Mouse (Mus musculus): ENCODE data around the gene Srl. TPM values are rescaled to one million over a fixed set of nuclear protein-coding genes. Genes with fewer than 3 reads are reported as not detected.
"Not testable (repeated sequence)": the region's sequence is repeated elsewhere in the genome, so short reads cannot be mapped to it uniquely, and the experiment has no call there.

Srl gene
- polyA plus RNA-seq (2012; ENCODE audit: insufficient read depth, insufficient read length, low replicate concordance, missing spikeins), result not detected in 2 replicates

DNA sequence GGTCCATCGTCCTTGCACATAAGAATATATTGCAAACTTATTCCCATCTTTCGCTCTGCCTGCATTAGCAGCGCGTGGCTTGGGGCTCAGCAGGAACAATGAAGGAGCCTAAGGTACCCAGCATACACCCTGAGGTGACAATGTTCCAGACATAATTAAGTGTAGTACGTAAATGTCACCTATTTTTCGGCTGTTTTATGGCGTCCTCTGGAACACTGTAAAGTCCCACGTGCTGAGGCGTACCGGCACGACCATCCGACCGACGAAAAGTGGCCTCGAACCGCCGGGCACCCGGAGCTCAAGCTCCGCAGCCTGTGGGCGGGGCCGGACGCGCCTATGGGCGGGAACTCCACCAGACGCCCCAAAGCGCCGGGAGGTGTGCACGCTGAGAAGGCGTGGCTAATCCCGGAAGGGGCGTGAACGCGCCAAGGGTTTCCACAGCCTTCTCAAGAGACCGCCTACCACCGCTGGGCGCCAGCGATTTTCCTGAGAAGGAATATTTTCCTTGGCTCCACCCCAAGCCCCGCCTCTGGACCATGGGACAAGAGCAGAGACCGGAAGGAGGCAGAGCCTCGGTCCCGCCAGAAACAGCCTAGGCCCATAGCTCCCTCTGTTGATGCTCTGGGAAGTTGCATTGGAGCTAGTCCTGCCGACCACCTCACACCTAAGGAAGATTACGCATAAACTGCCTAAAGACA lies at the start of gene Srl:
Srl (minus strand) TSS at position 316 of the 698 bp plus-strand sequence.
- 1% methylated on average over 43 of the region's 43 CpGs for WGBS

DNA sequence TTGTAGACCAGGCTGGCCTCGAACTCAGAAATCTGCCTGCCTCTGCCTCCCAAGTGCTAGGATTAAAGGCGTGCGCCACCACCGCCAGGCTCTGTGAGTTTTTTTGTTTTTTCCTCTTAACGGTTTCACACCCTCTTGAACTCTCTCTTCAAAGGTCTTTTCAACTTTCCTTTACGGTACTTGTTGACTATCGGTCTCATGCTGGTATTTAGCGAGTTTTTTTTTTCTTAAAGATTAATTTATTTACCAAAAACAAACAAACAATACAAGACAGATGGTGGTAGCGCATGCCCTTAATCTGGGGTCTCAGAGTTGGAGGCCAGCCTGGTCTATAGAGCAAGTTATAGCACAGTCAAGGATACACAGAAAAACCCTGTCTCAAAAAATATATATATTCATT lies 48.6 kb upstream of the Srl start:
- H3K4me3 ChIP-seq (ENCODE audit: insufficient read depth, low read depth, low read length), result no peak overlapping the region
- TF ChIP-seq POLR2A (IDR thresholded peaks at IDR 0.05; ENCODE audit: insufficient read depth, low read depth, low read length) (no peak), CTCF (IDR thresholded peaks at IDR 0.05; ENCODE audit: insufficient read depth, low read depth, low read length) (no peak)
- WGBS, result 95% methylated on average over 9 of the region's 9 CpGs

More for the DNA sequence above, at the start of gene Srl:
- TF ChIP-seq POLR2A (IDR thresholded peaks at IDR 0.05; ENCODE audit: insufficient read depth, low read depth, low read length) (peak; percentile 48; the same call in 1 of the 2 replicates), CTCF (IDR thresholded peaks at IDR 0.05; ENCODE audit: insufficient read depth, low read depth, low read length) (peak; percentile 68)
- Histone ChIP-seq H3K4me1 (ENCODE audit: control insufficient read depth, insufficient read depth, low read length) (peaks cover 7% of the 10 kb centered on the region; the same call in 1 of the 2 replicates), H3K4me3 (ENCODE audit: insufficient read depth, low read depth, low read length) (peak within 1 kb of the TSS; percentile 56), H3K27ac (ENCODE audit: insufficient read depth, low read depth, low read length) (0 out of 2 replicates have a peak within 1 kb of the TSS, but pooled peaks have one; percentile 31)

DNA sequence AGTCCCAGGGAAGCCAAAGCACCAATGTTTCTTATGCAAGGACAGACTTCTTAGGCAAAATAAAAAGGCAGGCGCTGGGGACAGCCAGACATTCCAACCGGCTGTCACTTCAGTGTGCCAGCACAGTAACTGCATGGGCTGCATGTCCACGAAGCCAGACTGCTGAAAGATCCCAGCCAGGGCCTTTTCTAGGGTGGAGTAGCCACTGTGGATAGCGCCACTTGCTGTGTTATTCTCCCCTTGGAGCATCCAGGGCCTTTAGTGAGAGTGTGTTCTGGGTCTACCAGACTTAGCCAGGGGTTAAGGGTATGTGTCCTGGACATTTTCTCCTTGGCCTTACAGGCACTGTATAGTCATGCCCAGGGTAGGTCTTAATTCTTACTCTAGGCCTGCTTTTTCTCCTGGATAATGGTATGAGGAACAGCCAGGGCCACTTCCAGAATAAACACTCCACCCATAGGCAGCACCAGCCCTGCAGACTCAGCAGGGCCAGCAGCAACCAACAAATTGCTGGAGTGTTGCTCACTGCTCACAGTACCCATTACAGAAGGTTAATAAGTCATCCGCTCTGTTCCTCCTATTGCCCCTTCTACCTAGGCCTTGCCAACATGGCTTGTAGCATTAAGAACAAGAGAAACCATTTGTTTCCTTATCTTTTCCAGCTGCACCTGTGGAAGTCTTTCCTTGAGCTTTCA lies 46.0 kb upstream of the Srl start:
- WGBS, result 65% methylated on average over 5 of the region's 5 CpGs
- TF ChIP-seq CTCF (IDR thresholded peaks at IDR 0.05; ENCODE audit: insufficient read depth, low read depth, low read length) (no peak), POLR2A (IDR thresholded peaks at IDR 0.05; ENCODE audit: insufficient read depth, low read depth, low read length) (no peak)
- no peak overlapping the region for H3K27ac ChIP-seq (ENCODE audit: insufficient read depth, low read depth, low read length)
- H3K4me3 ChIP-seq (ENCODE audit: insufficient read depth, low read depth, low read length), result no peak overlapping the region
- peaks cover 6% of the 10 kb centered on the region; the same call in 1 of the 2 replicates for H3K4me1 ChIP-seq (ENCODE audit: control insufficient read depth, insufficient read depth, low read length)

More for the DNA sequence above, 48.6 kb upstream of the Srl start:
- Histone ChIP-seq H3K27ac (ENCODE audit: insufficient read depth, low read depth, low read length) (no peak overlapping the region), H3K4me1 (ENCODE audit: control insufficient read depth, insufficient read depth, low read length) (peaks cover 10% of the 10 kb centered on the region)

DNA sequence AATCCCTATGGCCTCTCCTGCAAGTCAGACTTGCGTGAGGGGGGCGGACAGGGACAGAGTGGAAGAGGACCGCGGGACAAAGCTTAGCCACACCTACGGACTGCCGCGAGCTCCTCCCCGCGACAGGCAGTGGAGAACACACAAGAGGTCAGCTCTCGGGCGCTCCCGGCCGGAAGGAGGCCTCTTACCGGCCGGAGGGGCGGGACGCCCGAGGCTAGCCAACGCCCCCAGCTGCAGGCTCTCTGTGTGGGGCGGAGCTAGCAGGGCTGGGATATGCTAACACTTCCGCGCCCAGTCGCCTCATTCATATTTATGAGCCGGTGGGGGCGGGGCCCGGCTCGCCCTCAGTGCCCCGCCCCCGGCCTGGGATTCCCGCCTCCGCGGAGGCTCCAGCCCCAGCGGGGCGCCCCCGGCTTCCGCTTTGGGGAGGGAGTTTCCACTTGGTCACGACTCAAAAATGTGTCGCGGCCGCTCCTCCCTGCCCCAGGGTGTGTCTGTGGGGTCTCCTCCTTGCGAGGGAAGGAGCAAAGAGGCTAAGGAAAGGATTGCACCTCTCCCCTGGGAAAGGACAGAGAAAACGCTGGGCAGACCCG lies 45.0 kb upstream of the Srl start:
- no peak overlapping the region for H3K27ac ChIP-seq (ENCODE audit: insufficient read depth, low read depth, low read length)
- H3K4me1 ChIP-seq (ENCODE audit: control insufficient read depth, insufficient read depth, low read length), result peaks cover 6% of the 10 kb centered on the region; the same call in 1 of the 2 replicates
- WGBS, result under 1% methylated on average over 43 of the region's 43 CpGs
- peak overlapping the region; percentile 60 for H3K4me3 ChIP-seq (ENCODE audit: insufficient read depth, low read depth, low read length)
- TF ChIP-seq CTCF (IDR thresholded peaks at IDR 0.05; ENCODE audit: insufficient read depth, low read depth, low read length) (no peak), POLR2A (IDR thresholded peaks at IDR 0.05; ENCODE audit: insufficient read depth, low read depth, low read length) (no peak)

DNA sequence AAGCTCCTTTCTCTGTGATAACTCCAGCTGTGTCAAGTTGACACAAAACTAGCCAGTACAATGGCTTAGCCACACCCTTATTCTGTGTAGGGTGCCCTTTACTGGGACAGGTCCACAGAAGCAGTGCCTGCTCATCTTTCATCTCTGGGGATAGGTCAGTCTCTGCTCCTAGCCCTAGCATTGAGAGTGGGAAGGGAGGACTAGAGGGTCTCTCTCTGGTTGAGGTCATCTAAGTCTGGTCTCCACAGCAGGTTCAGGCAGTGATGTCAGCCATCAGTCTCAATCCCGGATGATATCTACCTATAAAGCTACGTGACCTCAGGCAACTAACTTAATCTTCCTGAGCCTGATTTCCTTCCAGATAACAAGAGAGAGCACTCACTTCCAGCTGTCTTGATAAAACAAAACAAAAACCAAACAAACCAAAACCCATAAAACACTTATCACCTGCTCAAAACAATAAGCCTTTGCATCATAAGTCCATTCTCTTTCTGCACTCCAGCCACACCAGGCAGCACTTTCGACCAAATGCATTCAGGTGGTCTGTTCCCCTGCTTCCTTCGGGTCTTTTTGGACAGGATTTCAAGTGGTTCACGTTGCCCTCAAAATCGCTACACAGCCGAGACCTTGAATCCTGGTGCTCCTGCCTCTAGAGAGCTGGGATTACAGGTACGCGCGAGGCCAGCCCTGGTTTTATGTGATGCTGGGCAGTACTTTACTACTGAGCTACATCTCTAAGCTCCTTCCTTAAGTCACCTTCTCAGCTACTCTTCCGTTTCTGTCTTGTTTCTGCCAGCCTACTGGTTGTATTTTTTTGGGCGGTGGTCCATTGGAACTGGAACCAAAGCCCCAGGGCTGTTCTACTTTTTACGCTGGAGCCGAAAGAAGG lies 44.3 kb upstream of the Srl start:
- Histone ChIP-seq H3K27ac (ENCODE audit: insufficient read depth, low read depth, low read length) (no peak overlapping the region), H3K4me1 (ENCODE audit: control insufficient read depth, insufficient read depth, low read length) (peaks cover 6% of the 10 kb centered on the region; the same call in 1 of the 2 replicates), H3K4me3 (ENCODE audit: insufficient read depth, low read depth, low read length) (peak overlapping the region; percentile 60)
- 15% methylated on average over 14 of the region's 14 CpGs for WGBS
- TF ChIP-seq POLR2A (IDR thresholded peaks at IDR 0.05; ENCODE audit: insufficient read depth, low read depth, low read length) (no peak), CTCF (IDR thresholded peaks at IDR 0.05; ENCODE audit: insufficient read depth, low read depth, low read length) (no peak)

DNA sequence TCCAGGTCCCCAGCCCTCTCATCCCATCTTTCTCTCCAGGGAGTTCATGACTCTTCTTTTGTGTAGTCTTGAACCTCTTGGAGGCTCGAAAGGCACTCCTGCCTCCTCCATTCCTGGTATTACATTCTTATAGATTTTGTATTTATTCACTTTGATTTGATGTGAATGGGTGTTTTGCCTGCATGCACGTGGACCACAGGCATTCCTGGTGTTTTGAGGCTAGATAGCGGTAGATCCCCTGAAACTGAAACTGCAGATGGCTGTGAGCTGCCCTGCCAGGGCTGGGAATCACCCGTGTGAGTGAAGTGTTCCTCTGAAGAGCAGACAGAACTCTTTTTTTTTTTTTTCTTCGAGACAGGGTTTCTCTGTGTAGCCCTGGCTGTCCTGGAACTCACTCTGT lies 42.8 kb upstream of the Srl start:
- WGBS, result 80% methylated on average over 5 of the region's 5 CpGs
- Histone ChIP-seq H3K4me3 (ENCODE audit: insufficient read depth, low read depth, low read length) (no peak overlapping the region), H3K27ac (ENCODE audit: insufficient read depth, low read depth, low read length) (no peak overlapping the region), H3K4me1 (ENCODE audit: control insufficient read depth, insufficient read depth, low read length) (peaks cover 6% of the 10 kb centered on the region; the same call in 1 of the 2 replicates)
- TF ChIP-seq POLR2A (IDR thresholded peaks at IDR 0.05; ENCODE audit: insufficient read depth, low read depth, low read length), result no peak
- no peak for TF ChIP-seq CTCF (IDR thresholded peaks at IDR 0.05; ENCODE audit: insufficient read depth, low read depth, low read length)

DNA sequence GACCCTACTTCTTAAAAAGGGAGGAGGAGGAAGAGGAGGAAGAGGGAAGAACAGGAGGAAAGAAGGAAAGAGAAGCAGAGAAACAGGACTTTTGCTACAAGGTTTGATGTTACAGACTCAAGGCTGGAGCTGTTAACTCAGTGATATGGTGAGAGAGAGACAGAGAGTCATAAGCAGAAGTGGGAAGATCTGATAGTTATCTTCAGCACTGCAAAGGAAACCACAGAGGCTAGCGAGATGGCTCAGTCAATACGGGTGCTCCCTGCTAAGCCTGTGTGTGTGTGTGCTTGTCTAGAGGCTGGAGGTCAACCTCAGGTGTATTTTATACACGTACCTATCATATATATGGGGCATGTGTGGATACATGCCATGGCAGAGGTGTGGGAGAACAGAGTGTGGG lies 42.2 kb upstream of the Srl start:
- H3K4me1 ChIP-seq (ENCODE audit: control insufficient read depth, insufficient read depth, low read length), result peaks cover 6% of the 10 kb centered on the region; the same call in 1 of the 2 replicates
- TF ChIP-seq CTCF (IDR thresholded peaks at IDR 0.05; ENCODE audit: insufficient read depth, low read depth, low read length), result no peak
- no peak for TF ChIP-seq POLR2A (IDR thresholded peaks at IDR 0.05; ENCODE audit: insufficient read depth, low read depth, low read length)
- H3K27ac ChIP-seq (ENCODE audit: insufficient read depth, low read depth, low read length), result no peak overlapping the region
- H3K4me3 ChIP-seq (ENCODE audit: insufficient read depth, low read depth, low read length), result no peak overlapping the region
- WGBS, result 81% methylated on average over 3 of the region's 3 CpGs

DNA sequence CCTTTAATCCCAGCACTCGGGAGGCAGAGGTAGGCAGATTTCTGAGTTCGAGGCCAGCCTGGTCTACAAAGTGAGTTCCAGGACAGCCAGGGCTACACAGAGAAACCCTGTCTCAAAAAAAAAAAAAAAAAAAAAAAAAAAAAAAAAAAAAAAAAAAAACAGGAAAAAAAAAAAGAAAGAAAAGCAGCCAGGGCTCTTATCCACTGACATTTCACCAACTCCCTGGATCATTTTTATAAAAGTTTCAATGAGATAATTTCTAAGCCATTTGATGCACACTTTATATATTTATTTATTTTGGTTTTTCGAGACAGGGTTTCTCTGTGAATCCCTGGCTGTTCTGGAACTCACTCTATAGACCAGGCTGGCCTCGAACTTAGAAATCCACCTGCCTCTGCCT lies 39.6 kb upstream of the Srl start:
- H3K27ac ChIP-seq (ENCODE audit: insufficient read depth, low read depth, low read length); H3K4me1 ChIP-seq (ENCODE audit: control insufficient read depth, insufficient read depth, low read length); H3K4me3 ChIP-seq (ENCODE audit: insufficient read depth, low read depth, low read length): not testable (repeated sequence)
- 88% methylated on average over 4 of the region's 4 CpGs for WGBS
